Mouse (Mus musculus) erythroid progenitor cell, adult 5-6 weeks (primary cell): ENCODE results near the gene Patj. TPM values are rescaled to one million over a fixed set of nuclear protein-coding genes. Genes with fewer than 3 reads are reported as not detected.
"Not testable (repeated sequence)": the region's sequence is repeated elsewhere in the genome, so short reads cannot be mapped to it uniquely, and the experiment has no call there.

Experiments
- ATAC-seq: replicated peaks from 2 replicates; pipeline ENCODE4 v1.8.0; 2016; ENCODE audit warnings: moderate number of reproducible peaks, mild to moderate bottlenecking, moderate TSS enrichment, inconsistent platforms; ENCODE audit not compliant: poor library complexity, low FRiP score, severe bottlenecking
- total RNA-seq, 2 experiments: library from RNA; stranded (forward) in 1 of 2; stranded (reverse) in 1 of 2; fragments of 150-400 nt in 1 of 2; fragments of 186-747, 209-891 nt in 1 of 2; gene quantifications; 2 replicates each; pipeline versions ENCODE4 v1.2.3 to v1.2.4; 2015 to 2017; ENCODE audit warnings: low replicate concordance in 2 of 2

The Patj gene
- total RNA-seq, 2 experiments from 2014 or later, result 4.2 TPM; not detected in 1

DNA sequence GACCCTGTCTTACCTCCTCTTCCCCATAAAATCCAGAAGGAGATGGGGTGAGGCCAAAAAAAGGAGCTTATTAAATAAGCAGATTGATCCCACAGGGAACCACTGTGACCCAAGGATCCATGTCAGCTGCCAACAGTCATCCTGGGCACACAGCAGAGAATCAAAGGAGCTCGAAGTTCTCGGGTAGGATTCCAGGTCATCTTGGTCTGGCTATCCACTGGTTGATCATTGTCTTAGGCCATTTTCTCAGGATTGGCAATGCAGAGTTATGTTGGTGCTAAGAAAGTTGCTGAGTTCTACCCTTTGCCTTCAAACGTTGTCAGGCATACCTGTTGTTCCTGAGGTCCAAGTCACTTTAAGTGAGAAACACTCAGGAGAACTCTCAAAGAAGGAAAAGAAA, 304.6 kb downstream of the Patj start:
- no peak for ATAC-seq

GRCm38 (mm10) chr4:98702201-98702894, 306.8 kb downstream of the Patj start:
- no peak for ATAC-seq

DNA sequence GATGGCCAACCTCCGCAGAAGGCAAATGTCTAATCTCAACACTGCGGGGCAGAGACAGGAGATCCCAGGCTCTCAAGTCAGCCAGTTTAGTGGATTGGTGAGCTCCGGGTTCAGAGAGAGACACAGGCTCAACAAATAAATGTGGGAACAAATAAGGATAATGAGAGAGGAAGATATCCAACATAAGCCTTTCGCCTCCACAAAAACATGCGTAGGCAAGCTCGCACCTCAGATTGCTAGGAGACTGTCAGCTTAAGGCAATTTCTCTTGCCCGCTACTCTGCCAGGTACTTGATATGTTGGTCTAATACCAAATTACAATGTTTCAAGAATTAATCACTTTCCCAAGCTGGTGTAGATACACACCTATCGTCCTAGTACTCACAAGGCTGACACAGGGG, 315.3 kb downstream of the Patj start:
- no peak for ATAC-seq

DNA sequence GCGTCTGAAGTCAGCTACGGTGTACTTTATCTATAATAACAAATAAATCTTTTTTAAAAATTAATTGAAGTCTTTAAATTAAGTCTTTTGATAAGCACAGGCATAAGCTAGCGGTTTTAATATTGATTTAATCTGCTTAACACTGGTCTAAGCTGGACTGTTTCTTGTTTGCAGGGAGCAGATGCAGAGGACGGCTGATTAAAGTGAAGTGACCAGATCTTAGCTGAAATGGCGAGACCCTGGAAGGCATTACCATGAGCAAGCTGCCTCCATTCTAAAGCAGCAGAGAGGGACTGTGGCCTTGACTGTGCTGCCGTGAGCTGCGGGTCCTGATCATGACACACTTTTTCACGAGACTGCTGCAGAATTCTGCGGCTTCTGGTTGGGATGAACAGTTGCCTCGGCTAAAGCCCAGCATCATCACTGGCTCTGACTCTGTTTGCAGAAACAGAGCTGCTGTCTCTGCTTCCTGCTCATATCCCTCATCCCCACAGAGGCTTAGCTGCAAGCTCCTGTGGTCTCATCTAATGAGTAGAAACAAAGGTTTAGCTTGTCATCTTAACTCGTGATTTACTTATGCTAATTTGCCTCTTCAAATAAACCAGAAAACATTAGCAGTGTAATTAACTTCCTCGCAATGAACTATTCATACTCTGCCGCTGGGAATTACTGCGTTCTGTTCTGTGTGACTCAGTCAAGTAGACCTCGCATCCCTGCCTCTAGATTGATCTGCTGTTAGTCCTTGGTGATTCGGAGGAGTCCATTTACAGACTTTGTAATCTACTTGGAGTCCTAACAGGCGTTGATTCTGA, 322.4 kb downstream of the Patj start:
- no peak for ATAC-seq

DNA sequence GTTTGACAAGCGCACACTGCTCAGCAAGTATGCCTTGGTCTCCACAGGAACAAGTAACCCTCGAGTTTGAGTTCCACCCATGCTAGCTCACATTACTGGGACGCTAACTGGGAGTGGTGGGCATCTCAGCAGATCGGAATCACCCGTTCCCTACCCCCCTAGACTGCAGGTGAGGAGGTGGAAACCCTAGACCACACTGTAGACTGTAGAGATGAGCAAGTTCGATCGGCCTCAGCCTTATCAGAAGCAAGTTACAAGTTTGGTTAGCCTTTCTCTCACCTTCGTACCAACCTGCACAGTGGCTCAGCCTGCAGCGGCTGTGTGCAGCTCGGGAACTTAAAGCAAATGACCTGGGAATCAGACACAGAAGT, 322.9 kb downstream of the Patj start:
- ATAC-seq, result no peak

DNA sequence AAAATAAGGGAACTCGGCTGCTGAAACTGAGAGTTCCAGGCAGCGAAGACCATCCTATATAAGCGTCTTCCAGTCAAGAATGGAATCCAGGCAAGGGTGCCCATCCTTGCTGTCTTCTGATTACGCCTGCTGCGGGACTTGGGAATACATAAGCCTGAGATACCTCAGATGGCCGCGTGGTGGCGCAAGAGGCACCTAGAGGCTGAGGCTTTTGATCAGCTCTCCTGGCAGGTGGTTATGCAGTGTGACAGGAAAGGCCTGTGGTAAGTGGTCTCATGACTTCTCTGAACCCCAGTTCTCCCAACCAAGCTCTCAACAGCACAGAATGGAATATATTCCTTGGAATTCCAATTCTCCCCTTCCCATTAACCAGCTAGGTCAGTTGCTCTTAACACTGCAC, 326.9 kb downstream of the Patj start:
- no peak for ATAC-seq

GRCm38 (mm10) chr4:98724682-98725081, 329.1 kb downstream of the Patj start:
- not testable (repeated sequence) for ATAC-seq

DNA sequence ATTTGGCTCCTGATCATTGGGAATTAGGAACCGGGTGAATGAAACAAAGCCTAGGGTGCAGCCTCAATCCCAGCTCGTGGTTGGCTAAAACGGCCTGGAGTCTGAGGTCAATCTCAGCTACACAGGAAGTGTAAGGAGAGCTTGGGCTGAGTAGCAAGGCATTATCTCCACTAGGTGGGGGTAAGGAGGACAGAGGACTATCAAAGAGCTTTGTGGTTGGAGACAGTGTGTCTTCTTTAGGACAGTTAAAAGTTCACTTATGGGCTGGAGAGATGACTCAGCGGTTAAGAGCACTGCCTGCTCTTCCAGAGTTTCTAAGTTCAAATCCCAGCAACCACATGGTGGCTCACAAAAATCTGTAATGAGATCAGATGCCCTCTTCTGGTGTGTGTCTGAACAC, 329.9 kb downstream of the Patj start:
- ATAC-seq, result no peak

DNA sequence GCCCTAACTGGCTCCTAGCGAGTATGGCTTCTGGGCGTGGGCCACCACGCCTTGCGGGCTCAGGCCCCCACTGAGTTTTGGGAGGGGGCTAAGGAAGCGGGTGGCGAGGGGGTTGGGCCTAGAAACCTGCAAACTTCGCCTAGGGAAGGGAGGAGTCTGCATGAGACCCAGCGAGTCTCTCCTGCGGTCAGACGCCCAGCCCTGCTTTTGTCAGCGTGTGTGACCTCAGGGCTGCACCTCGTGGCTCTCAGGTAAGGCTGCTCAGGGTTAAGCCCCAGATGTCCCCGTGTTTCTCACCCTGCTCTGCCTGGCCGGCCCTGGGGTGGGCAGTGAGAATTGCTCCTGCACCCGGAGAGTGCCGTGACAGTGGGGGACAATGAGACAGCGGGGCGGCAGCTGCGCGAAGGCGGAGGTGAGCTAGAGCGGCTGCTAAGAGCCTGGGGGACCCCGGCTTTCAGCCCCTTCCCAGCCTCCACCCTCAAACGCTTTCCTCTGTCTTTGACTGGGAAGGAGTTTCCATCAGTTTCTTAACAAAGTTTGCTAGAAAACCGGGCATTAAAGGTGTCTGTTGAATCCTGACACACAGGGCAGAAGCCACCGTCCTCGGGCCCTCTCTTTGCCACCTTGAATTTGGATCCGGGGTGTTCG, 331.1 kb downstream of the Patj start, which contains the start of gene L1td1:
Gene L1td1, plus strand, starts transcription at position 145 of the 648 bp plus-strand sequence.
- no peak for ATAC-seq

DNA sequence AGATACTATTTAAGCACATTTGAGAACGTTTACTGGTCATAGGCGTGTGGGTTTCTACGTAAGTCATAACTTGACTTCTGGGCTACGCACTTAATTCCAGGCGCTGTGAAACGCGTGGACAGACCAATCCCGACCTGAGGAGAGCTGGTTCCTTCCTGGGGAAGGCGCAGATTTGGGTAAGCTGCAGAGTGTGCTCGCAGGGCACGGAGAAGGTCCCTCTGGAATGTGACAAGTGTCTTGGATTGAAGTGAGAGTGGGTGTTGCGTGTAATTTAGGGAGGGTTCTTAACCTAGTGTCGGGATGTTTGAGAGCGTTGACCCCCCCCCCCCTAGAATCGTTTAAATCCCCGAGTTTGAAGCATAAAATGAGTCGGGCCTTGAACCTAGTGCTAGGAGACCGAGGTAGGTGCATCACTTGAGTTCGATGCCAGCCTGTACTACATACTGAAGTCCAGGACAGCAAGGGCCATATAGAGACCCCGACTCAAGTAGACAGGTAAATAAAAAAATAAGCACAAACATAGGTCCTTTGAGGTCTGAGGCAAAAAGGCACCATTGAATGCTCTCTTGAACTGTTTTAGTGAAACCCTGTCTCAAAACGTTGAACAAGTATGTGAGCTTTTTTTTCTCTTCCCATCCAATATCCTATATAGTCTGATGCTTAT, 331.8 kb downstream of the Patj start:
- no peak for ATAC-seq

GRCm38 (mm10) chr4:98727959-98728347, 332.4 kb downstream of the Patj start:
- no peak for ATAC-seq

DNA sequence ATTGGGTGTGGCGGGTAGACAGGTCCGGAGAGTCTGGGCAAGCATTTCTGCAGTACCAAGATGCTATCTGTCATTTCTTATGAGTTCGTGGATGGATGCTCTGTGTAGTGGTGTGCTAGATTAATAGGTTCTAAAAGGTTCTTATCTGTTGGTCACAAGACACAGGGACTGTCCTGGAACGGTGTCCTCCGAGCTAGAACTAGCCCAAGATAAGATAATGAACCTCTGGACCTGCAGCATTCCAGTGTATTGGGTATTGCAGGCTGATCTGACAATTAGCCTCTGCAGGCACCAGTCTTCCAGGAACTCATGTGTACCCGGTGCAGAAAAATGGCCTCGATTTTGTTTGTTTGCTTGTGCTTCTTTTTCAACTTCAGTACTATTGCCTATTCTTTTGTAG, 333.1 kb downstream of the Patj start:
- ATAC-seq, result no peak

GRCm38 (mm10) chr4:98733660-98734059, 338.1 kb downstream of the Patj start:
- no peak for ATAC-seq

DNA sequence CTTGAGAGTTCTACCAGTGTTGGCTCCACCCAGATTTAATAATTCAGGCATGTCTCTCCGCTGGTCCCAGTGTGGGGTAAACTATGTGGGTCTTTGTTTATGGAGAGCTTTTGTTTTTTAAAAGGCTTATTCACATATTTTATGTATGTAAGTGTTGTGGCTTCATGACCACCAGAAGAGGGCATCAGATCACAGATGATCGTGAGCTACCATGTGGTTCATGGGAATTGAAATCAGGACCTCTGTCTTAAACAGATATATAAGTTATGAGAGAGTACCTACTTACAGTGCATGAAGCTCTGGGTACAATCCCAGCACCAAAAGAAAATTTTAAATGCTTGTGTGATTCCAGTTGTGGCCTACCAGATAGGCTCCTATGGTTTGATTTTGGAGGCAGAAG, 344.2 kb downstream of the Patj start:
- ATAC-seq, result no peak

- ATAC-seq, result no peak
These were observed 347.8 kb downstream of the Patj start for GRCm38 (mm10) chr4:98743209-98743905.

DNA sequence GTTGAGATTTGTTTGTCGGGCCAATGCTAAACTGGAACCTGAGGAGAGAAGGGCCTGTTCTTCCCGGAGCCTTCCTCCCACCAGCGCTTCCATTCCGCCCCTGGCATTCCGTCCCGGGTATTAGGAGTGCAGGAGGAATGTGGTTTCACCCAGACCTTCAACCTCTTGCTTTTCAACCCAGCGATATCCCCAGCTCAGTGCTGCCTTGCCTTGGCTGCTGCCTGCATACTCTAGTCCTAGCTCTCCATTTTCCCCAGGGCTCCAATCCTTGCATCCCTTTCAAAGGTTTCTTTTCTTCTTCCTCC, 348.3 kb downstream of the Patj start:
- ATAC-seq, result no peak

DNA sequence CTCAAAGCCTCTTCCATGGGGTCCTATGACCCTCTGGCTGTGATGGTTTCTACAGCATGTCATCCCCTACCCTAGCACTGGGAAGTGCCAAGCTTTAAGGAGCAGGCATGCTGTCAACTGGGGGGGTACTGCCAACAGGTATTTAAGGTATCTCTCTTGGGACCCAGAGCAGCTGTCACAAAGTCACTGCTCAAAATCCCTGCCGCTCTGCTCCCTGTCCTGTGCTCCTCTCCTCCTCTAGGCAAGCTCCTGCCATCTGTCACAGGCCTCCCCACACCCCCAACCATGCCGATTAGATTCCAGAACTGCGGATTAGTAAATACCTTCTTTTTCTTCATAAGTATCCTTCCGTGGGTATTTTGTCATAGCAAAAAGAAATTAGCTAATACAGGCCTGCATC, 358.9 kb downstream of the Patj start:
- ATAC-seq, result no peak

DNA sequence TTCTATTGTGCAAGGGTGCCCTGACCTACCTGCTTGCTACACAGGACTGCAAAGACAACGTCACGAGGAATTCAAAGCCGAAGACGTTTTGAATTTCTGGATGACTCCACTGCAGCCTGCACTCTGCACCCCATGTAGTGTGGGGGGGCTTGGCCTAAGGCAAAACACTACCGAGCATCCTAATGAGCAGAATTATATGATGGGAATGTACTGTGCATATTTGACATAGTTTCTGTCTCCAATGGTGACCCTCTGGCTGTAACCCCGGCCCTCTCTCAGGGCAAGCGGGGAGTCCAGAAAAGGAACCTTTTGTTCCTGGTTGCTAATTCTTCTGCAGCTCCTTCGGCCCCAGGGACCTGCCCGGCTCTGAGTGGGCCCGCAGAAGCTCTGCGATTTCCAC, 360.6 kb downstream of the Patj start:
- no peak for ATAC-seq

DNA sequence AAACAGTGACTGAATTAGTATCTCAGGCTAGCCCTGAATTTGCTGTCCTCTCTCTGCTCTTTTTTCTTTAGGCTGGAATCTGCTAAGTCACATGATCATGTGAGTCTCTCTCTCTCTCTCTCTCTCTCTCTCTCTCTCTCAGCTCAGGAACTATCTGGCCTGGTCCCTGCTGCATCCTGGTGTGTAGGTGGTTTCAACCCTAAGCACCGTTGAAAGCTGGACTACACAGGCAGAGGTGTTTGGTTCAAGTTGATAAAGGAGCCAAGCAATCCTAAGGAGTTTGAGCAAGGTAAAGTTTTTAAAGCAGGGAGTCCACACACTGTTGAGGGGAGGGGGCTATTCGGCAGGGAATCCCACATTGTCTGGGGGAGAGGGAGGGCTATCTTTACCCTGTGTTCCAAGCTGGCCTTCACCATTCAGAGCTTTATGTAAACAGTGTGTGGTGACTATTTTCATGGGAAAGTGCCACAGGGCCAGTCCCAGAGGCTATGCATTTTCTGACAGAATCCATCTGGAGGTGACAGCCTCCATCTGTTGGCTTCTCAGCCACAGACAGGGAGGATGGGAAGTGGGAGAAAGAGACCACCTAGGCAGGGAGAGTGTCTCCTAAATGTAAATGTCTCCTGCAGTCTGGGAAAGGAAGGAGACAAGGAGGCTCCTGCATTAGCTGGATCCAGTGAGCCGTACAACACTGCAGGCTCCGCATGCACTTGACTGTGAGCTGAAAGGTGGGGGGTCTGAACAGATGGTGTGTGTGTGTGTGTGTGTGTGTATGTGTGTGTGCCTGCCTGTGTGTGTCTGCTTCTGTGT, 362.6 kb downstream of the Patj start:
- no peak for ATAC-seq
